Mouse (Mus musculus): Measurements from ENCODE around the gene Larp4. TPM values are rescaled to one million over a fixed set of nuclear protein-coding genes. Genes with fewer than 3 reads are reported as not detected.

Gene Larp4
- polyA plus RNA-seq, 1 experiment from 2014 or later = 28.5 TPM

DNA sequence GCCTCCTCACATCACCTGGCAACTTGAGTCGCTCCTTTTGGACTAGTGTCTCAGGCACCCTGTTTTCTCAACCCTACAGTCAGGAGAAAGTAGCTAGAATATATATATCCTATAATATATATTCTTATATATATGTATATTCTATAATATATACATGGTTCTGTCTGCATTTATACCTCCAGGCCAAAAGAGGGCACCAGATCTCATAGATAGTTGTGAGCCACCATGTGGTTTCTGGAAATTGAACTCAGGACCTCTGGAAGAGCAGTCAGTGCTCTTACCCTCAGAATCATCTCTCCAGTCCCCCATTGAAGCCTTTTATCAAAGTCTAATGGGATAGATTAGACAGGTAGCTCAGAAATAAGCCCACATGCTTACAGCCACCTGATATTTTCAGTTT lies 51.3 kb downstream of the Larp4 start:
- peaks cover 14% of the 10 kb centered on the region; the same call in 1 of the 2 replicates for H3K36me3 ChIP-seq
- no peak overlapping the region for H3K9ac ChIP-seq
- no peak overlapping the region for H3K27ac ChIP-seq
- WGBS = 89% methylated on average over 1 of the region's 1 CpGs
- no peak overlapping the region for H3K4me2 ChIP-seq (replicated peaks)
- no peaks in the 10 kb centered on the region for H3K4me1 ChIP-seq
- no peak overlapping the region for H3K4me3 ChIP-seq
- ATAC-seq (ENCODE audit: low FRiP score, low read depth) = no peak
- no peaks in the 10 kb centered on the region for H3K27me3 ChIP-seq
- H3K9me3 ChIP-seq = 0 out of 2 replicates have a peak, but pooled peaks cover 4% of the 10 kb centered on the region

DNA sequence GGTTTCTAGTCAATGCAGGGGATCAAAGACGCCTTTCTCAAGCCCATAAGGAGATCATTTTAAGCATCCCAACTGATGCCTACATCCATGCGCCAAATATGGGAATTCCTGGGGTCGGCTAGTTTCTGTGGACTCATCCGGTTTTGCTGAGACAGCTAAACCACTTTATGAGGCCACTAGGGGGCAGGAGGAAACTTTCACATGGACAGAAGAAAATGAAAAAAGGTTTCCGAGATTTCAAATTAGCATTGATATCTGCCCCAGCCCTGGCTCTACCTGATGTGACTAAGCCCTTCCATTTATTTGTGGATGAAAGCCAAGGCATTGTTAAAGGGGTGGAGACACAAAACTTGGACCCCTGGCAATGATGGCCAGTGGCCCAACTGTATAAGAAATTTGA lies 53.1 kb downstream of the Larp4 start:
- Histone ChIP-seq H3K9ac (no peak overlapping the region), H3K4me3 (no peak overlapping the region), H3K27ac (no peak overlapping the region), H3K4me1 (no peaks in the 10 kb centered on the region), H3K9me3 (0 out of 2 replicates have a peak, but pooled peaks cover 4% of the 10 kb centered on the region), H3K36me3 (peaks cover 5% of the 10 kb centered on the region; the same call in 1 of the 2 replicates), H3K27me3 (no peaks in the 10 kb centered on the region), H3K4me2 (replicated peaks) (no peak overlapping the region)
- ATAC-seq (ENCODE audit: low FRiP score, low read depth) = no peak
- WGBS = 26% methylated on average over 5 of the region's 5 CpGs

- Histone ChIP-seq H3K4me2 (replicated peaks) (no peak overlapping the region), H3K27ac (no peak overlapping the region), H3K4me1 (no peaks in the 10 kb centered on the region; the same call in 1 of the 2 replicates), H3K27me3 (no peaks in the 10 kb centered on the region), H3K9me3 (0 out of 2 replicates have a peak, but pooled peaks cover 4% of the 10 kb centered on the region), H3K36me3 (peaks cover 5% of the 10 kb centered on the region; the same call in 1 of the 2 replicates), H3K4me3 (no peak overlapping the region), H3K9ac (no peak overlapping the region)
- WGBS = 70% methylated on average over 11 of the region's 11 CpGs
- ATAC-seq (ENCODE audit: low FRiP score, low read depth) = no peak
These were observed 55.4 kb downstream of the Larp4 start for GRCm38 (mm10) chr15:100025076-100025834.

DNA sequence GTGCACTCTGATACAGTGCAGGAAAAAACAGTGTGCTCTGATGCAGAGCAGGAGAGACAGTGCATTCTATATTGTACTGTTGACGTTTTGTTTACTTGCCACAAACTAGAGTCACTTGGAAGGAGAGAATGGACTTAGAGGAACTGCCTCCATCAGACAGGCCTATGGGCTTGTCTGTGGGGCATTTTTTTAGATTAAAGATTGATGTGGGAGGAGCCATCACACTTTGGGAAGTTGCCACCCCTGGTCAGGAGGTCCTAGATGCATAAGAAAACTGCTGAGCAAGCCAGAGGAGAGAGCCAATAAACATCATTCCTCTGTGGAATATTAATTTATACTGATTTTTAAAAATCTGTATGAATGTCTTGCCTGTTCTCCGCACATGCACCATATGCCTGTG lies 58.3 kb downstream of the Larp4 start:
- Histone ChIP-seq H3K27ac (no peak overlapping the region), H3K4me3 (no peak overlapping the region), H3K36me3 (no peaks in the 10 kb centered on the region), H3K9me3 (no peaks in the 10 kb centered on the region), H3K4me1 (no peaks in the 10 kb centered on the region; the same call in 1 of the 2 replicates), H3K9ac (no peak overlapping the region), H3K27me3 (no peaks in the 10 kb centered on the region), H3K4me2 (replicated peaks) (no peak overlapping the region)
- 75% methylated on average over 2 of the region's 2 CpGs for WGBS
- no peak for ATAC-seq (ENCODE audit: low FRiP score, low read depth)

DNA sequence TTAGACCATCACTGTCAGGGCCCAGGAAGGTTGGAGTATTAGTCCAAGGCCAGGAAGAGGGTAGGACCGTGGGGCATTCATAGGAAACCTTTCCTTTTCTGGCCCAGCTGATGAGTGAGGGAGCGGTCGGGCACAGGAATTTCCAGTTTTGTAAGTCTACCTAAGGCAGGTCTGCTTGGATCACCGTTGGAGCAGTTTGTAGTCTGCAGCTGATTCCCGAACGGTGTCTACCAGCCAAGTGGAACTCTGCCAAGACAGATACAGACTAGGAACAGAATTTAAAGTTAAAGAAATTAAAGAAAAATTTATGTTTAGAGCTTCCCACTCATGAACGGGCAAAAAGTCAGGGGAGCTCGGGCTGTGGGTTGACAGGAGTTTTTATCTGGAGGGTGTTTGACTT lies 59.6 kb downstream of the Larp4 start:
- Histone ChIP-seq H3K4me2 (replicated peaks) (no peak overlapping the region), H3K9ac (no peak overlapping the region), H3K4me3 (no peak overlapping the region), H3K27ac (no peak overlapping the region), H3K9me3 (no peaks in the 10 kb centered on the region), H3K36me3 (no peaks in the 10 kb centered on the region), H3K27me3 (no peaks in the 10 kb centered on the region), H3K4me1 (no peaks in the 10 kb centered on the region; the same call in 1 of the 2 replicates)
- 72% methylated on average over 8 of the region's 8 CpGs for WGBS
- ATAC-seq (ENCODE audit: low FRiP score, low read depth) = no peak

- H3K4me1 ChIP-seq = no peaks in the 10 kb centered on the region; the same call in 1 of the 2 replicates
- no peak overlapping the region for H3K9ac ChIP-seq
- no peaks in the 10 kb centered on the region for H3K9me3 ChIP-seq
- H3K4me2 ChIP-seq (replicated peaks) = no peak overlapping the region
- H3K4me3 ChIP-seq = no peak overlapping the region
- H3K27ac ChIP-seq = no peak overlapping the region
- 88% methylated on average over 2 of the region's 2 CpGs for WGBS
- H3K27me3 ChIP-seq = no peaks in the 10 kb centered on the region
- H3K36me3 ChIP-seq = no peaks in the 10 kb centered on the region
- no peak for ATAC-seq (ENCODE audit: low FRiP score, low read depth)
These were observed 60.0 kb downstream of the Larp4 start for GRCm38 (mm10) chr15:100029900-100030299.

GRCm38 (mm10) chr15:100032546-100032945 lies 62.7 kb downstream of the Larp4 start:
- Histone ChIP-seq H3K4me3 (no peak overlapping the region), H3K4me2 (replicated peaks) (no peak overlapping the region), H3K9ac (no peak overlapping the region), H3K27me3 (no peaks in the 10 kb centered on the region), H3K4me1 (no peaks in the 10 kb centered on the region; the same call in 1 of the 2 replicates), H3K9me3 (no peaks in the 10 kb centered on the region), H3K27ac (no peak overlapping the region), H3K36me3 (no peaks in the 10 kb centered on the region)
- WGBS = 90% methylated on average over 3 of the region's 3 CpGs
- ATAC-seq (ENCODE audit: low FRiP score, low read depth) = no peak

- Histone ChIP-seq H3K9ac (peak within 1 kb of the TSS; percentile 97), H3K27ac (peak within 1 kb of the TSS; percentile 91), H3K4me2 (replicated peaks) (peak within 1 kb of the TSS; percentile 82), H3K9me3 (no peaks in the 10 kb centered on the region), H3K27me3 (peaks cover 3% of the 10 kb centered on the region; the same call in 1 of the 2 replicates), H3K4me3 (peak within 1 kb of the TSS; percentile 94), H3K4me1 (peaks cover 28% of the 10 kb centered on the region), H3K36me3 (no peaks in the 10 kb centered on the region)
- ATAC-seq (ENCODE audit: low FRiP score, low read depth) = peak; percentile 90
- under 1% methylated on average over 51 of the region's 68 CpGs for WGBS
These were observed 68.7 kb downstream of the Larp4 start, which contains the start of gene Dip2b for GRCm38 (mm10) chr15:100038470-100038971. TSS of gene Dip2b (plus strand) at chr15:100038664.

GRCm38 (mm10) chr15:100039001-100039701 lies 69.3 kb downstream of the Larp4 start:
- Histone ChIP-seq H3K27ac (peak overlapping the region; percentile 91), H3K4me2 (replicated peaks) (peak overlapping the region; percentile 82), H3K9ac (peak overlapping the region; percentile 97), H3K27me3 (peaks cover 3% of the 10 kb centered on the region; the same call in 1 of the 2 replicates), H3K9me3 (no peaks in the 10 kb centered on the region), H3K36me3 (no peaks in the 10 kb centered on the region), H3K4me1 (peaks cover 28% of the 10 kb centered on the region), H3K4me3 (peak overlapping the region; percentile 94)
- ATAC-seq (ENCODE audit: low FRiP score, low read depth) = peak; percentile 65
- WGBS = under 1% methylated on average over 36 of the region's 36 CpGs

GRCm38 (mm10) chr15:100040541-100041266 lies 70.8 kb downstream of the Larp4 start:
- ATAC-seq (ENCODE audit: low FRiP score, low read depth) = no peak
- H3K4me1 ChIP-seq = peaks cover 35% of the 10 kb centered on the region
- no peaks in the 10 kb centered on the region for H3K9me3 ChIP-seq
- H3K36me3 ChIP-seq = no peaks in the 10 kb centered on the region
- peak overlapping the region; percentile 82 for H3K4me2 ChIP-seq (replicated peaks)
- peaks cover 3% of the 10 kb centered on the region; the same call in 1 of the 2 replicates for H3K27me3 ChIP-seq
- 39% methylated on average over 14 of the region's 14 CpGs for WGBS
- H3K9ac ChIP-seq = peak overlapping the region; percentile 48
- H3K27ac ChIP-seq = no peak overlapping the region
- H3K4me3 ChIP-seq = peak overlapping the region; percentile 94

DNA sequence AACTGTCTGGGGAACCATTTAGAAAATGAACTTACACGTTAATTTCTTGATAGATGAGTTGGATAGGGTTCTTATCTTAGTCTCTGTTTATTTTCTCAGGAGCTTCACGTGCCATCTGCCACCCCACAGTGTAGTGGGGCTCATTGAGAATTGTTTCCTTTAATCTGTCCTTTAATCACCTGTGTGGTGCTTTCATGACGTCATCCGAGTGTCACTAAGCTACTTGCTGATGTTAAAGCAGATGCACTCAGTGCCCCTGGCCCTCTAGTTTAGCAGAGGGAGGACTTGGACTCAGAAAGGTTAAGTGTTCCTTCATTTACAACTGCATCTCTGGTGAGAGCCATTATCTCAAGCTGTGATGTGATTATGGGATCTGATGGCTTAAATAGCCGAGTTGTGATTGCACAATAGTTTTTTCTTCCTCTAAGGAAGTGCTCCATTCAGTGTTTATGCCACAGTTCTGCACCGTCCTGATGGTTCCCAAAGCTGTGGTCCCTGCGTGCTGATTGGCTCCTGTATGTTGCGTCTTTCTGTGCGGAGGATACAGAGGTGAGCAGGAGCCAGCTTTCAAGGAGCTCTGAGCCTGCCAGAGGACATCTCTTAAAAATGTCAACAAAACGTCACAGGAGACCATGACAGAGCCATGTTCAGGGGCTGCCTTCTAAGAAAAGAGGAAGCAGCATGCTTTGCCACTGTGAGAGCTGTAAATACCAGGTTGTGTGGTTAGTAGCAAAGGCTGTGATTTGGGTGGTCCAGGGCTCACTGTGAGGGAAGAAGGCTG lies 71.6 kb downstream of the Larp4 start:
- H3K27me3 ChIP-seq = peaks cover 3% of the 10 kb centered on the region; the same call in 1 of the 2 replicates
- peak overlapping the region; percentile 48 for H3K9ac ChIP-seq
- no peaks in the 10 kb centered on the region for H3K36me3 ChIP-seq
- H3K4me3 ChIP-seq = peak overlapping the region; percentile 7; the same call in 1 of the 2 replicates
- H3K27ac ChIP-seq = no peak overlapping the region
- H3K9me3 ChIP-seq = no peaks in the 10 kb centered on the region
- ATAC-seq (ENCODE audit: low FRiP score, low read depth) = no peak
- H3K4me2 ChIP-seq (replicated peaks) = peak overlapping the region; percentile 82
- peaks cover 40% of the 10 kb centered on the region for H3K4me1 ChIP-seq
- 45% methylated on average over 10 of the region's 10 CpGs for WGBS

Measured in limb, embryonic 13.5 days (tissue).